Mouse (Mus musculus) bone marrow macrophage, adult 2 months (primary cell): ENCODE results near the gene Grm8.

Experiments
- CTCF ChIP-seq: IDR thresholded peaks from 2 replicates; pipeline ENCODE4 v1.5.1; 2012; ENCODE audit warnings: low read depth, mild to moderate bottlenecking, low read length, moderate library complexity
- POLR2A ChIP-seq: IDR thresholded peaks from 2 replicates; pipeline ENCODE4 v1.6.1; 2012; ENCODE audit warnings: mild to moderate bottlenecking, low read depth, low read length, borderline replicate concordance

DNA sequence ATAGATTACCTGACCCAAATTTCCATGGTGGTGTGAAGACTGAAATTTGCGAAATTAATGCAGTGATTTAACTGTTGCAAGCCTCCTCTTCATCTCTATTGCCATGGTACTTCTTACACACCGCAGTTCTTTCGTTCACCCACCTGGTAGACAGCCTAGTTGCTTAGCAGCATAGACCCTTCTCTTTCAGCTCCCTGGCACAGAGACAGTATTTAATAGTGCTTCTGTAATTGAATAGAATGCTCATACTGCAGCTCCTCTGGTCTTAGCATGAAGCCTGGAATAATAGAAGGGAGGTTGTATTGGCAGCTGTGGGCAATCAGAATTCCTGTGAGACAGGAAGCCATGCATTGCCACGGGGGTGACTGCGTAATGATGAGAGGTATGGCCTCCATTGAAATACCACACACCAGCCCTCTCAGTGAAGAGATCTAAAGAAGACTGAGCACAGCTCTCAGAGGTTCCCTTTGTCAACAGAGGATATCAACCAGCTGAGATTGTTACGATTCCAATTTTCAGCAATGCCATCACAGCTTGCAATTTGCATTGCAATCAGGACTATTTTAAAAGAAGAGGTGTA is 178.6 kb downstream of the Grm8 start:
- TF ChIP-seq CTCF: no peak
- TF ChIP-seq POLR2A: no peak
